Mouse (Mus musculus): Measurements from ENCODE around the gene Senp5.
"Not testable (repeated sequence)": the region's sequence is repeated elsewhere in the genome, so short reads cannot be mapped to it uniquely, and the experiment has no call there.

Senp5 gene

GRCm38 (mm10) chr16:32002509-32003477 lies at the start of gene Senp5:
Senp5 (minus strand) TSS chr16:32003287.
- peak; percentile 94 for DNase-seq (ENCODE audit: low spot score)

- no peak for DNase-seq (ENCODE audit: low spot score)
These were observed 39.3 kb upstream of the Senp5 start for GRCm38 (mm10) chr16:32042367-32042766.

- DNase-seq (ENCODE audit: low spot score): no peak
These were observed 16.6 kb upstream of the Senp5 start for GRCm38 (mm10) chr16:32019678-32020077.

GRCm38 (mm10) chr16:32010330-32010729 lies 7.2 kb upstream of the Senp5 start:
- DNase-seq (ENCODE audit: low spot score): no peak

GRCm38 (mm10) chr16:32009913-32010312 lies 6.8 kb upstream of the Senp5 start:
- peak; percentile 70 for DNase-seq (ENCODE audit: low spot score)

GRCm38 (mm10) chr16:32008529-32009293 lies 5.6 kb upstream of the Senp5 start:
- peak; percentile 81 for DNase-seq (ENCODE audit: low spot score)

- DNase-seq (ENCODE audit: low spot score): no peak
These were observed 1.6 kb upstream of the Senp5 start for GRCm38 (mm10) chr16:32004731-32005130.

GRCm38 (mm10) chr16:31996371-31996770 lies 6.7 kb downstream of the Senp5 start:
- peak; percentile 79 for DNase-seq (ENCODE audit: low spot score)

GRCm38 (mm10) chr16:31993946-31994345 lies 9.1 kb downstream of the Senp5 start:
- no peak for DNase-seq (ENCODE audit: low spot score)

- DNase-seq (ENCODE audit: low spot score): no peak
These were observed 9.9 kb downstream of the Senp5 start for GRCm38 (mm10) chr16:31993195-31993594.

GRCm38 (mm10) chr16:31992039-31992438 lies 11.0 kb downstream of the Senp5 start:
- no peak for DNase-seq (ENCODE audit: low spot score)

- no peak for DNase-seq (ENCODE audit: low spot score)
These were observed 22.1 kb downstream of the Senp5 start for GRCm38 (mm10) chr16:31980946-31981345.

GRCm38 (mm10) chr16:31979501-31979900 lies 23.6 kb downstream of the Senp5 start:
- no peak for DNase-seq (ENCODE audit: low spot score)

GRCm38 (mm10) chr16:31975258-31975657 lies 27.8 kb downstream of the Senp5 start:
- DNase-seq (ENCODE audit: low spot score): no peak

GRCm38 (mm10) chr16:31963224-31963623 lies 39.9 kb downstream of the Senp5 start:
- no peak for DNase-seq (ENCODE audit: low spot score)

- DNase-seq (ENCODE audit: low spot score): peak; percentile 92
These were observed 54.7 kb downstream of the Senp5 start, which contains the start of the genes 0610012G03Rik and Ncbp2 for GRCm38 (mm10) chr16:31948345-31948774. 0610012G03Rik (minus strand) TSS chr16:31948494. Ncbp2 (plus strand) TSS chr16:31948513.

- DNase-seq (ENCODE audit: low spot score): no peak
These were observed 55.2 kb downstream of the Senp5 start for GRCm38 (mm10) chr16:31947901-31948316.

- DNase-seq (ENCODE audit: low spot score): no peak
These were observed 55.8 kb downstream of the Senp5 start for GRCm38 (mm10) chr16:31947333-31947732.

- not testable (repeated sequence) for DNase-seq (ENCODE audit: low spot score)
These were observed 57.1 kb downstream of the Senp5 start for GRCm38 (mm10) chr16:31945986-31946385.

- DNase-seq (ENCODE audit: low spot score): no peak
These were observed 57.7 kb downstream of the Senp5 start for GRCm38 (mm10) chr16:31945372-31945771.

- DNase-seq (ENCODE audit: low spot score): no peak
These were observed 58.3 kb downstream of the Senp5 start for GRCm38 (mm10) chr16:31944698-31945255.

- DNase-seq (ENCODE audit: low spot score): peak; percentile 65
These were observed 59.1 kb downstream of the Senp5 start for GRCm38 (mm10) chr16:31943980-31944379.

Measured in yolk sac, embryonic 10.5 days (tissue).